Mouse (Mus musculus): ENCODE data around the gene Mark2. TPM values are rescaled to one million over a fixed set of nuclear protein-coding genes. Genes with fewer than 3 reads are reported as not detected.

The Mark2 gene
- polyA plus RNA-seq, 1 experiment from 2014 or later, result 44.9 TPM

DNA sequence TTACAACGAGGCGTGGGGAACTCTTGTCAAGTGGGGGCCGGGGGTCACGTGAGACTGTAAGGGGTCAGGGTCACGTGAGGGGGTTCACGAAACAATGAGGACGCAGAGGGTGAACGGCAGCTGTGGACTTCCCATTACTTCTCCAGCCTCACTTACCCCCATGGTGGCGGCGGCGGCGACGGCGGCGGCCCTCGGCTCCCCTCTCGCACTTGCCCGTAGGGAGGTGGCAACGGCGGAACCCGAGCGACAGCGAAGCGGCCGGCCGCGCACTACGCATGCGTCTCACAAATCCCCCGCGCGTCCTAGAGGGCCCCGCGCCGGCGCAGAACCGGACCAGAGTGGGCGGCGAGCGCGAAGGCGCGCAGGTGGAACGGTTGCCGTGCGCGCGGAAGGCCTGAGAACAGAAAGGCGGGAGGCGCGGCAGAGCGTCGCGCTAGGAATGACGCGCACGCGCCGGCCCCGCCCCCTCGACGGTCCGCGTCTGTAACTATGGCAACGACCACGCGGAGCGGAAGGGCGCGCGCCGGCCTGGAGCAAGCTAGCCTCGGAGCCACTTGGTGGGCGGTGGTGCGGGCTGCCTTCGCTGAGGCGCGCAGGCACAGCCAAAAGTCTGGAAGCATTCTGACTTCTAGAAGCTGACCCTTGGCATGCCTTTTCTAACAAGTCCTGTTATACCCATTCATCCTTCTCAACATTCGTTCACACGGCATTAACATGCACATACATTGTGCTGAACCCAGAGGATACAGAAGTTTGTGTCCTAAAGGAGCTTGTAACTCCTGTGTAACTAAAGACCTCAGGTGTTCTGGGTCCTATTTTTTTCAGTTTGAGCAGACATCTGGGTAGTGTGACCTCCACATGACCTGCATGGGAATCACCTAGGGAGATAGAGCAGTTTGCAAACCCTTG, 100.6 kb downstream of the Mark2 start, which contains the start of gene Naa40:
Gene Naa40, minus strand, starts transcription at position 402 of the 909 bp plus-strand sequence.
- Histone ChIP-seq H3K9me3 (no peaks in the 10 kb centered on the region), H3K4me3 (replicated peaks) (peak within 1 kb of the TSS; percentile 81), H3K4me2 (replicated peaks) (peak within 1 kb of the TSS; percentile 90), H3K4me1 (replicated peaks) (peaks cover 10% of the 10 kb centered on the region), H3K27ac (peak within 1 kb of the TSS; percentile 83), H3K27me3 (replicated peaks) (no peaks in the 10 kb centered on the region), H3K36me3 (peaks cover 8% of the 10 kb centered on the region; the same call in 1 of the 2 replicates), H3K9ac (peak within 1 kb of the TSS; percentile 78)
- peak; percentile 98 for ATAC-seq
- WGBS, result under 1% methylated on average over 80 of the region's 80 CpGs

DNA sequence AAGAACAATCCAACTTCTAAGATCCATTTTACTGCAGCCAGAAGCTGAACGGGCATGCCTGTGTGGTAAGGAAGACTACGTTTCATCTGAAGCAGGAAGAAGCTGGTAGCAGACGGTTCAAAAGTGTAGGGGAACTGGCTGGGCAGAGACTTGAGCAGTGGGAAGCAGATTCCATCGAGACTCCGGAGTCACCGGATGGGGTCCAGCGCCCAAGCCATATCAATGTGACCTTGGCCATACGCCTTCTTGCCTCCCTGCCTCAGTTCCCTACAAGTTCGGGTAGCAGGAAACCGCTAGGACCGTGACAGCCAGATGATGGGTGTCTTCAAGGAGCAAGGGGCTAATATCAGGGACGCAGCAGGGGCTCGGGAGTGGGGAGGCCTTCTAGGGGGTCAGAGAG, 101.4 kb downstream of the Mark2 start:
- WGBS, result under 1% methylated on average over 13 of the region's 13 CpGs
- 0 out of 2 replicates have a peak, but pooled peaks have one; percentile 11 for ATAC-seq

DNA sequence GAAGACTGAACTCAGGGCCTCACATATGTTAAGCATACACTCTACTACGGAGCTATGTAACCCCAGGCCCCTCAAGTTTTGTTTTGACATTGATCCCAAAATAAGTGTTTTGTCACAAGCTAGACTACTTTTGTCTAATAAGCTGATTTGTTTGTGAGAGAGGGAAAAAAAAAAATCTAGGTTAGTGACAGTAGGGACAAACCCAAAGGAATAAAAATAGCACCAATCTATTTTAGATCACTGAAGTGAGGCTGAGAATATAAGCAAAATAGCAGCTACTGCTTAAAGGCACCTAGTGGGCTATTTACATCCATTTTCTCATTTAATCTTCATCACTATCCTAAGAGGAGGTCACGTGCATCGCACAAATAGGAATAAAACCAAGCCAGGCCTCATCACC, 102.1 kb downstream of the Mark2 start:
- Histone ChIP-seq H3K9ac (peak overlapping the region; percentile 78), H3K27me3 (replicated peaks) (no peaks in the 10 kb centered on the region), H3K4me3 (replicated peaks) (peak overlapping the region; percentile 81; the same call in 1 of the 2 replicates), H3K9me3 (no peaks in the 10 kb centered on the region), H3K27ac (no peak overlapping the region), H3K4me1 (replicated peaks) (peaks cover 13% of the 10 kb centered on the region), H3K4me2 (replicated peaks) (peak overlapping the region; percentile 90), H3K36me3 (peaks cover 8% of the 10 kb centered on the region; the same call in 1 of the 2 replicates)
- ATAC-seq, result no peak
- WGBS, result 84% methylated on average over 3 of the region's 3 CpGs

More for the DNA sequence above, 101.4 kb downstream of the Mark2 start:
- H3K27me3 ChIP-seq (replicated peaks), result no peaks in the 10 kb centered on the region
- H3K4me3 ChIP-seq (replicated peaks), result peak overlapping the region; percentile 81
- H3K36me3 ChIP-seq, result peaks cover 8% of the 10 kb centered on the region; the same call in 1 of the 2 replicates
- H3K9ac ChIP-seq, result peak overlapping the region; percentile 78
- H3K9me3 ChIP-seq, result no peaks in the 10 kb centered on the region
- H3K4me2 ChIP-seq (replicated peaks), result peak overlapping the region; percentile 90
- peak overlapping the region; percentile 83 for H3K27ac ChIP-seq
- peaks cover 10% of the 10 kb centered on the region for H3K4me1 ChIP-seq (replicated peaks)

DNA sequence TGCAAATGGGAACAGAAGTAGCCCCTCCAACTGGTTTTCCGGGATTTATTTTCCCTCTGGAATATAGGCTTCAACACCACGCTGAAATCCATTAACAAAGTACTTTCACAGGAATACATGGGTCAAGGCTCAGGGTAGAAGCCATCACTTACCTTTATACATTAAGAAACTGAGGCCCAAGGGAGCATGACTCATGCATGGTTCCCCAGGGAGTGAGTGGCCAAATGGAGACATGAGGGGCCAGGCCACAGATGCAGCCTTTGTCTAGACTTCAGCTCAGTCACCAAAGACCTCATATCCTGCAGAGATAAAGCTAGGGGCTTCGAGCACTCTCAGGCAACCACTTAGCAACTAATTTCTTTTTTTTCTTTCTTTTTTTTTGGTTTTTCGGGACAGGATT, 104.9 kb downstream of the Mark2 start:
- Histone ChIP-seq H3K9ac (no peak overlapping the region), H3K9me3 (no peaks in the 10 kb centered on the region), H3K4me1 (replicated peaks) (peaks cover 13% of the 10 kb centered on the region), H3K4me3 (replicated peaks) (no peak overlapping the region), H3K27ac (no peak overlapping the region), H3K27me3 (replicated peaks) (no peaks in the 10 kb centered on the region), H3K36me3 (peaks cover 20% of the 10 kb centered on the region), H3K4me2 (replicated peaks) (no peak overlapping the region)
- 92% methylated on average over 4 of the region's 4 CpGs for WGBS
- ATAC-seq, result no peak

DNA sequence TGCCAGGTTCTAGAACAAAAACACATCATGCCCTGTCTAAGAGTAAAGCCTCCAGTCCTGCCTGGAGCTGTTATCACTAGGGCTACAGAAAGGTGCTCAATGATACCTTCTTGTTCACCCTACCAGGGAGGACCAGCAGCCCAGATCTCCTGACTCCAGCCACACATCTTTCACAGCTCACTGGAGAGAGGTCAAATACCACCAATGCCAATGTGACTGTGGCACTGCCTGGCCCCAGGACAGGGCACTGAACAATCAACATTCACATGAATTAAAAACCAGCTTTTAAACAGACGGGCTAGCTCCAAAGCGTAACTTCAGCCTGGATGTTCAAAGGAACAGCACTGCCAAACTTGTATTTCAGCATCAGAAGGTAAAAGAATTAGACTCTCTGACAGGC, 105.6 kb downstream of the Mark2 start:
- Histone ChIP-seq H3K36me3 (peaks cover 20% of the 10 kb centered on the region), H3K4me1 (replicated peaks) (peaks cover 8% of the 10 kb centered on the region), H3K4me2 (replicated peaks) (no peak overlapping the region), H3K9me3 (no peaks in the 10 kb centered on the region), H3K27ac (no peak overlapping the region), H3K9ac (no peak overlapping the region), H3K4me3 (replicated peaks) (no peak overlapping the region), H3K27me3 (replicated peaks) (no peaks in the 10 kb centered on the region)
- no peak for ATAC-seq
- WGBS, result 92% methylated on average over 2 of the region's 2 CpGs

DNA sequence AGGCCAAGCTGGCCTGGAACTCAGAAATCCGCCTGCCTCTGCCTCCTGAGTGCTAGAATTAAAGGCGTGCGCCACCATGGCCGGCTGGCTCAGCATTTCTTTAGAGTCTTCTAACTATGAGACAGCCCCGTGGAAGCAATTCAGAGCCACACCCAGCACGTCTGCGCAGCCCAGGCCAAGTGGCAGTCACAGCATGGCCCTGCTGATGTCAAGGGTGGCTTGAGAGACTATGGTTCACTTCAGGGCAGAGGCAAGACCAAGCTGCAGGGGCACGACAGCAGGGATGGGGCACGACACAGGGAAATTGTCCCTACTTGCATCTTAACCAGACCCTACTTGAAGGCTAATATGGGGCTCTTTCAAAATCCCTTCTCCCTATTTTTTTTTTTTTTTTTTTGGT, 106.2 kb downstream of the Mark2 start:
- no peak for ATAC-seq
- H3K9me3 ChIP-seq, result no peaks in the 10 kb centered on the region
- no peak overlapping the region for H3K4me2 ChIP-seq (replicated peaks)
- H3K36me3 ChIP-seq, result peaks cover 21% of the 10 kb centered on the region
- WGBS, result 90% methylated on average over 9 of the region's 9 CpGs
- H3K4me3 ChIP-seq (replicated peaks), result no peak overlapping the region
- H3K27me3 ChIP-seq (replicated peaks), result no peaks in the 10 kb centered on the region
- H3K27ac ChIP-seq, result no peak overlapping the region
- peaks cover 8% of the 10 kb centered on the region for H3K4me1 ChIP-seq (replicated peaks)
- H3K9ac ChIP-seq, result no peak overlapping the region

DNA sequence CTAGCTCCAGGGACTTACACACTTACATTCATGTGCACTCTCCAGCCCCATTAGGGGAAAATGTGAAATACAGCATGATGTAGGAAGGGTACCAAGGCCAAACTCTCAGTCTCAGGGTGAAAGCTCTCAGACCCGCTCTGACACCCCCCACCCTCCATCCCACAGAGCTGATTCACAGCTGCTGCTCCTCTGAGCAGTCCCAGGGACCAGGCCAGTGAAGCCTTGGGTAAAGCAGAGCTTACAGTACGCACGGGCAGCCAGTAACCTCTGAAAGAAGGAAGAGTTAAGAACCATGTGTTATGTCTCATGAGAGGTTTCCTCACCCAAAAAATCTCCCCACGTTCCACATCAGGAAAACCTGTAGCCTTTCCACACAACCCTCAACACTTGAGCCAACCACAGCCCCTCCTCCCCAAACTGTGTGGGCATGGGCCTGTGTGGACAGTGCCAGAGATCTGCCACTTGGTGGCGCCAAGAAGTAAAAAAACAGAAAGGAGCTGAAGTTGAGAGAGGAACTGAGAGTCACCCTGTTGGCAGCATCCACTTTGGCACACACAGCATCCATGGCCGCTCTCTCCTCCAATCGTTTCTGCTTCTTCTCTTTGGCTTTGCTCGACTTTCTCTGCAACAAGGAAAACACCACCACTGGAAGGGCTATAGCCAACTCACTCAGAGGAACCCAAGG, 107.0 kb downstream of the Mark2 start:
- WGBS, result 61% methylated on average over 8 of the region's 8 CpGs
- peaks cover 3% of the 10 kb centered on the region for H3K4me1 ChIP-seq (replicated peaks)
- no peak overlapping the region for H3K4me3 ChIP-seq (replicated peaks)
- H3K9ac ChIP-seq, result no peak overlapping the region
- H3K9me3 ChIP-seq, result no peaks in the 10 kb centered on the region
- no peak overlapping the region for H3K27ac ChIP-seq
- peak; percentile 82 for ATAC-seq
- no peak overlapping the region for H3K4me2 ChIP-seq (replicated peaks)
- no peaks in the 10 kb centered on the region for H3K27me3 ChIP-seq (replicated peaks)
- peaks cover 29% of the 10 kb centered on the region for H3K36me3 ChIP-seq

DNA sequence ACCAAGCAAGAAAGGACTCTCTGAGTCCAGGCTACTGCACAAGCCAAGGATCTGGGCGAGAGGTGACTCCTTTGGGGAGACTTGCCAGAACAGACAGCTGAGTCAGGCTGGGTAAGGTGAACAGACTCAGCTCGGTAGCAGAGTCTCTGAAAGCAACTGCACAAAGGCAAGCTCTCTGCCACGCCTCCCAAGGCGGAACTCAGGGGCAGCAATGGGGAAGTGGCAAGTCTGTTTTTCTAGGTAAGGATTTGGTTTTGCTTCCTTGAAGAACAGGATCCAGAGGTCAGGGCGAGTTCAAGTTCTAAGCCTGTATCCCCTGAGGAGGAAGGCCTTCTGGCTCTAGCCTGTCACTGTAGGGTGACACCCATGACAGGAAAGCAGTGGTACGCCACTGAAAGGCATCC, 115.1 kb downstream of the Mark2 start:
- Histone ChIP-seq H3K4me3 (replicated peaks) (no peak overlapping the region), H3K27ac (peak overlapping the region; percentile 72), H3K27me3 (replicated peaks) (no peaks in the 10 kb centered on the region), H3K4me2 (replicated peaks) (no peak overlapping the region; the same call in 1 of the 2 replicates), H3K9ac (no peak overlapping the region), H3K36me3 (peaks cover 34% of the 10 kb centered on the region), H3K4me1 (replicated peaks) (peaks cover 8% of the 10 kb centered on the region; the same call in 1 of the 2 replicates), H3K9me3 (no peaks in the 10 kb centered on the region)
- ATAC-seq, result peak; percentile 81
- 55% methylated on average over 6 of the region's 6 CpGs for WGBS

Other genes with a start within 250 kb of the Mark2 start
- 1.8 and 2.1 TPM in 2 replicates for gene Flrt1, start 236.1 kb downstream of the Mark2 start, polyA plus RNA-seq (2015; fragmentation: Nextera tagmentation; extraction: Ambion mirVana)
- 166 and 172 TPM in 2 replicates for gene Otub1, start 135.5 kb downstream of the Mark2 start, polyA plus RNA-seq (2015; fragmentation: Nextera tagmentation; extraction: Ambion mirVana)
- 1,343 and 1,351 TPM in 2 replicates for gene Cox8a, start 124.2 kb downstream of the Mark2 start, polyA plus RNA-seq (2015; fragmentation: Nextera tagmentation; extraction: Ambion mirVana)
- gene Naa40, start 100.7 kb downstream of the Mark2 start, polyA plus RNA-seq (2015; fragmentation: Nextera tagmentation; extraction: Ambion mirVana), result 49.8 and 52.9 TPM in 2 replicates
- gene Rcor2, start 74.5 kb downstream of the Mark2 start, polyA plus RNA-seq (2015; fragmentation: Nextera tagmentation; extraction: Ambion mirVana), result 12.1 and 12.8 TPM in 2 replicates
- gene Spindoc, start 41.1 kb upstream of the Mark2 start, polyA plus RNA-seq (2015; fragmentation: Nextera tagmentation; extraction: Ambion mirVana), result 20.4 and 20.5 TPM in 2 replicates
- gene 2700081O15Rik, start 75.8 kb upstream of the Mark2 start, polyA plus RNA-seq (2015; fragmentation: Nextera tagmentation; extraction: Ambion mirVana), result 5.2 and 5.3 TPM in 2 replicates
- 140 and 143 TPM in 2 replicates for gene Rtn3, start 141.4 kb upstream of the Mark2 start, polyA plus RNA-seq (2015; fragmentation: Nextera tagmentation; extraction: Ambion mirVana)
- gene Atl3, start 152.2 kb upstream of the Mark2 start, polyA plus RNA-seq (2015; fragmentation: Nextera tagmentation; extraction: Ambion mirVana), result 10.9 and 11.6 TPM in 2 replicates
- gene Pla2g16, start 215.6 kb upstream of the Mark2 start, polyA plus RNA-seq (2015; fragmentation: Nextera tagmentation; extraction: Ambion mirVana), result 7.6 and 8.4 TPM in 2 replicates

Measured in intestine, embryonic 15.5 days (tissue).